Mouse (Mus musculus) myocyte (in vitro differentiated cells): Measurements from ENCODE around the gene Il6st. TPM values are rescaled to one million over a fixed set of nuclear protein-coding genes. Genes with fewer than 3 reads are reported as not detected.
A peak's percentile ranks its signal among the peaks of the same experiment; 100 is the strongest.

ENCODE experiments used
- H3K27me3 ChIP-seq: one replicate; pipeline ENCODE4 v1.6.1; 2011; ENCODE audit not compliant: control insufficient read depth, insufficient read depth, insufficient read length
- H3K36me3 ChIP-seq: one replicate; pipeline ENCODE4 v1.6.1; 2011; ENCODE audit not compliant: control insufficient read depth, insufficient read depth
- H3K4me2 ChIP-seq: one replicate; pipeline ENCODE4 v1.6.1; 2011; ENCODE audit warnings: low read depth, control low read depth
- H3K4me3 ChIP-seq: one replicate; pipeline ENCODE4 v1.5.1; 2011; ENCODE audit warnings: mild to moderate bottlenecking, control low read depth, moderate library complexity
- H3K79me2 ChIP-seq: one replicate; pipeline ENCODE4 v1.6.1; 2011; ENCODE audit not compliant: control insufficient read depth, insufficient read depth
- H3ac ChIP-seq: one replicate; pipeline ENCODE4 v1.6.1; 2011; ENCODE audit not compliant: control insufficient read depth, insufficient read length
- CEBPB ChIP-seq: IDR thresholded peaks from 2 replicates; pipeline ENCODE4 v1.6.1; 2011; ENCODE audit warnings: mild to moderate bottlenecking, moderate library complexity; ENCODE audit not compliant: poor library complexity, insufficient read depth, severe bottlenecking
- E2F4 ChIP-seq: IDR thresholded peaks from one replicate; pipeline ENCODE4 v1.6.1; 2011; ENCODE audit warnings: mild to moderate bottlenecking, control low read depth, moderate library complexity; ENCODE audit not compliant: insufficient read depth
- MAX ChIP-seq: IDR thresholded peaks from one replicate; pipeline ENCODE4 v1.6.1; 2011; ENCODE audit warnings: low read depth, mild to moderate bottlenecking, control low read depth
- MYOD1 ChIP-seq, 3 experiments: IDR thresholded peaks; one replicate each; pipeline ENCODE4 v1.6.1; 2011; ENCODE audit warnings: control low read depth in 2 of 3, low read depth in 2 of 3, mild to moderate bottlenecking in 2 of 3, moderate library complexity in 1 of 3; ENCODE audit not compliant: insufficient read length in 2 of 3, control insufficient read depth in 1 of 3
- MYOG ChIP-seq, 3 experiments: IDR thresholded peaks; one replicate each; pipeline ENCODE4 v1.6.1; 2011; ENCODE audit warnings: control low read depth in 2 of 3, low read depth in 2 of 3, mild to moderate bottlenecking in 2 of 3; ENCODE audit not compliant: insufficient read length in 2 of 3, control insufficient read depth in 1 of 3, insufficient read depth in 1 of 3
- POLR2A ChIP-seq: IDR thresholded peaks from one replicate; pipeline ENCODE4 v1.6.1; 2011; ENCODE audit warnings: low read depth, mild to moderate bottlenecking, control low read depth, moderate library complexity; ENCODE audit not compliant: insufficient read length
- POLR2AphosphoS2 ChIP-seq: IDR thresholded peaks from one replicate; pipeline ENCODE4 v1.6.1; 2011; ENCODE audit warnings: low read depth, control low read depth; ENCODE audit not compliant: insufficient read length
- REST ChIP-seq: IDR thresholded peaks from one replicate; pipeline ENCODE4 v1.6.1; 2011; ENCODE audit warnings: mild to moderate bottlenecking, control low read depth, moderate library complexity; ENCODE audit not compliant: insufficient read depth, insufficient read length
- SRF ChIP-seq: IDR thresholded peaks from one replicate; pipeline ENCODE4 v1.6.1; 2011; ENCODE audit warnings: low read depth; ENCODE audit not compliant: control insufficient read depth, insufficient read length
- TCF12 ChIP-seq: IDR thresholded peaks from one replicate; pipeline ENCODE4 v1.6.1; 2011; ENCODE audit warnings: mild to moderate bottlenecking, control low read depth; ENCODE audit not compliant: poor library complexity, insufficient read depth, severe bottlenecking
- TCF3 ChIP-seq: IDR thresholded peaks from one replicate; pipeline ENCODE4 v1.6.1; 2011; ENCODE audit warnings: low read depth, control low read depth; ENCODE audit not compliant: insufficient read length
- USF1 ChIP-seq: IDR thresholded peaks from one replicate; pipeline ENCODE4 v1.6.1; 2011; ENCODE audit warnings: low read depth, mild to moderate bottlenecking, control low read depth, moderate library complexity
- polyA plus RNA-seq: library from polyadenylated mRNA; unstranded; fragments of >200 nt; fragmentation: generic; extraction: Trizol; gene quantifications from one replicate; pipeline ENCODE4 v1.2.1, GENCODE M21; 2012; ENCODE audit warnings: missing spikeins

Gene Il6st
- polyA plus RNA-seq, 1 experiment: 50.6 TPM

DNA sequence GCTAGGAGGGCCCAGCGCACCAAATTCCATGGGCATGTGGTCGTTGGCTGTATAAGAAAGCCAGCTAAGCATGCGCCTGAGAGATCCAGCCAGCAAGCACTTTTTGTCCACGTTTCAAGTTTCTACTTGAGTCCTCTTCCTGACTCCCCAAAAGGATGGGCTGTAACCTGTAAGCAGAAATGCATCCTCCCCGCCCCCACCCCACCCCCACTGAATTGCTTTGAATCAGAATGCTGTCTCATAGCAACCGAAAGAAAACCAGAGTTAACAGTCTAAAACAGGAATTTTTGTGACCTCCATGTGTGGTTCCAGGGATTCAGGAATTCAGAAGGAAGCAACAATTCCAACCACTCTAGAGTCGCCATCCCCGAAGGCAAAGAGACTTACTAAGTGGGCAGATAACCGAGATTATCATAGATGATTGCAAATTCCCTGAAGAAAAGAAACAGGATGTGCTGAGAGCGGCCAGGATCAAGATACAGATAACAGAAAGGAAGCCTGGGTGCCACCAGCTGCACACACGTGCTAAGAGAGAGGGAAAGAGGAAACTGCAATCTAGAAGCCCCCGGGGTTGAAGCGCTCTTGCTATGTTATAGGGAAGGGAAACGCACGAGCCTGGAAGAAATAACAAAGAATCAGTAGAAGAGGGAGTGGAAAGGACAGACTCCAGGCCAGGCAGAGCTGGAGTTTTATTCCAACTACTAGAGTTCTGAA is 24.6 kb upstream of the Il6st start:
- TF ChIP-seq REST: no peak
- TF ChIP-seq TCF12: no peak
- no peak for TF ChIP-seq POLR2A
- no peak for TF ChIP-seq MYOG (IDR thresholded peaks at IDR 0.05; ENCODE audit: control insufficient read depth in 1 of 3, insufficient read depth in 1 of 3, insufficient read length in 2 of 3, low read depth in 2 of 3)
- TF ChIP-seq E2F4: no peak
- no peak for TF ChIP-seq POLR2AphosphoS2
- no peak for TF ChIP-seq CEBPB
- no peak for TF ChIP-seq MAX
- TF ChIP-seq MYOD1 (IDR thresholded peaks at IDR 0.05; ENCODE audit: control insufficient read depth in 1 of 3, insufficient read length in 2 of 3, low read depth in 2 of 3): no peak
- TF ChIP-seq SRF: no peak
- TF ChIP-seq TCF3: no peak
- TF ChIP-seq USF1: no peak
- H3K4me3 ChIP-seq: no peak overlapping the region
- no peak overlapping the region for H3ac ChIP-seq

DNA sequence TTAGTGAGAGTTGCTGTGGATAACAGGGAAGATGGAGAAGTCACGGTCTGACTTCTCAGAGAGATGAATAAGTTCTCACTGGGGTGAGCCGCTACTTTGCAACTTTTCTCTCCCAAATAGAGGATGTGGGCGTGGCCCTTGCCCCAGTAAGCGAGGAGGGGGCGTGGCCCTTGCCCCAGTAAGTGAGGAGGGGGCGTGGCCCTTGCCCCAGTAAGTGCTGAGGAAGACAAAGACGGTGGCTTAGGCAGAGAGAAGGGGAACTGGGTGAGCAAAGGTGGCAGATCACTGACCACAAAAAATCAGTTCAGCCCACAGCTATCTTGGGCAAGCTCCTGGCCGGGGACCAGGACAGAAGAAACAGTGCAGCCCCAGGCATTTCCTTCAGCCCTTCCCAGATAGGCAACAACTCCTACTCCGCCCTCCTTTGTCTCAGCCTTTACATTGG is 23.9 kb upstream of the Il6st start:
- Histone ChIP-seq H3K4me3 (no peak overlapping the region), H3K36me3 (no peaks in the 10 kb centered on the region), H3K4me2 (peak overlapping the region; percentile 16), H3ac (no peak overlapping the region), H3K27me3 (no peaks in the 10 kb centered on the region), H3K79me2 (no peaks in the 10 kb centered on the region)
- TF ChIP-seq MYOG (IDR thresholded peaks at IDR 0.05; ENCODE audit: control insufficient read depth in 1 of 3, insufficient read depth in 1 of 3, insufficient read length in 2 of 3, low read depth in 2 of 3) (no peak), TCF3 (no peak), POLR2AphosphoS2 (no peak), MYOD1 (IDR thresholded peaks at IDR 0.05; ENCODE audit: control insufficient read depth in 1 of 3, insufficient read length in 2 of 3, low read depth in 2 of 3) (no peak), CEBPB (no peak), USF1 (no peak), POLR2A (no peak), SRF (no peak), TCF12 (no peak), MAX (no peak), REST (no peak), E2F4 (no peak)

More for the DNA sequence above, 24.6 kb upstream of the Il6st start:
- H3K36me3 ChIP-seq: no peaks in the 10 kb centered on the region
- no peaks in the 10 kb centered on the region for H3K79me2 ChIP-seq
- H3K27me3 ChIP-seq: no peaks in the 10 kb centered on the region
- peak overlapping the region; percentile 16 for H3K4me2 ChIP-seq

DNA sequence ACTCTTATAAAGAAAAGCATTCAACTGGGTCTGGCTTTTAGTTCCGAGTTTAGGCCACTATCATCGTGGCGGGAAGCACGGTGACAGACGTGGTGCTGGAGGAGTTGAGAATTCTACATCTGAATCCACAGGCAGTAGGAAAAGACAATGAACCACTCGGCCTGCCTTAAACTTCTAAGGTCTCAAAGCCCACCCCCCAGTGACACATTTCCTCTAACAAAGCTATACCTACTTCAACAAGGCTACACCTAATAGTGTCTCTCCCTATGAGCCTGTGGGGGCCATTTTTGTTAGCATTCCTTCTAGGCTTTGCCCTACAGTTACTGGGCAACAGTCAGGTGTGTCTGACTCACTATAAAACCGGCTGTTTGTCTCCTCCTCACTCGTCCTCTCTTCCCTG is 23.2 kb upstream of the Il6st start:
- no peaks in the 10 kb centered on the region for H3K36me3 ChIP-seq
- no peak overlapping the region for H3K4me2 ChIP-seq
- no peaks in the 10 kb centered on the region for H3K27me3 ChIP-seq
- H3ac ChIP-seq: no peak overlapping the region
- no peak overlapping the region for H3K4me3 ChIP-seq
- no peak for TF ChIP-seq MYOG (IDR thresholded peaks at IDR 0.05; ENCODE audit: control insufficient read depth in 1 of 3, insufficient read depth in 1 of 3, insufficient read length in 2 of 3, low read depth in 2 of 3)
- no peak for TF ChIP-seq CEBPB
- no peak for TF ChIP-seq REST
- TF ChIP-seq USF1: no peak
- TF ChIP-seq MYOD1 (IDR thresholded peaks at IDR 0.05; ENCODE audit: control insufficient read depth in 1 of 3, insufficient read length in 2 of 3, low read depth in 2 of 3): no peak
- no peak for TF ChIP-seq TCF3
- TF ChIP-seq POLR2AphosphoS2: no peak
- no peak for TF ChIP-seq POLR2A
- TF ChIP-seq E2F4: no peak
- TF ChIP-seq SRF: no peak
- H3K79me2 ChIP-seq: peaks cover 4% of the 10 kb centered on the region

DNA sequence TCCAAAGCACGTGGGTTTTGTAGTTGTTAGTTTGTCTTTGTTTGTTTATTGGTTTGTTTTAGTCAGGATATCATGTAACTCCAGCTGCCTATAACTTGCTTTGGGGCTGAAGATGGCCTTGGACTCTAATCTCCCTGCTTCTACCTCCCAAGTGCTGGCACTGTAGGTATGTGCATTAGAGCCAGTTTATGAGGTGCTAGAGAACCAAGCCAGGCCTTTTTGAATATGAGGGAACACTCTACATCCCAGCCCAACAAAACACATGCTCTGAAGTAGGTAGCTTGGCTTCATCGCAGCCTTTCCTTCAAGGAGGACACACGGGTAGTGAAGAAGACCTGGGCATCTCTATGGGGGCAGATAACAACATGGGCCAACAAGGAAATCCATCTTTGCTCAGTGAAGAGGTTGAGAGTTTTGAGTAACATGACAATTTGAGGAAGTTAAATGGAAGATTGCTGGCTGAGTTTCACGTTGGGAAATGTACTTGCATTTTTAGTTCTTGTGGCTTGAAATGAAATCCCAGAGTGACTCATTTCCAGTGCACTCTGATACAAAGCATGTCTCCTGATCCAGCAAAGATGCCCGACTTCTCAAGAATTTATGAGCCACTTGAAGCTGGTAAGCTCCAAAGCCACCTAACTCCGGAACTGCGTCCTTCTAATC is 20.9 kb upstream of the Il6st start:
- no peak for TF ChIP-seq SRF
- no peak for TF ChIP-seq MAX
- TF ChIP-seq TCF3: no peak
- no peak for TF ChIP-seq USF1
- TF ChIP-seq POLR2AphosphoS2: no peak
- no peak for TF ChIP-seq REST
- TF ChIP-seq POLR2A: no peak
- no peak for TF ChIP-seq MYOG (IDR thresholded peaks at IDR 0.05; ENCODE audit: control insufficient read depth in 1 of 3, insufficient read depth in 1 of 3, insufficient read length in 2 of 3, low read depth in 2 of 3)
- no peak for TF ChIP-seq MYOD1 (IDR thresholded peaks at IDR 0.05; ENCODE audit: control insufficient read depth in 1 of 3, insufficient read length in 2 of 3, low read depth in 2 of 3)
- TF ChIP-seq CEBPB: no peak
- TF ChIP-seq TCF12: no peak
- TF ChIP-seq E2F4: no peak
- Histone ChIP-seq H3K36me3 (no peaks in the 10 kb centered on the region), H3K27me3 (no peaks in the 10 kb centered on the region), H3K79me2 (peaks cover 7% of the 10 kb centered on the region), H3K4me3 (no peak overlapping the region), H3ac (no peak overlapping the region), H3K4me2 (peak overlapping the region; percentile 59)
